Mouse (Mus musculus) hindbrain, embryonic 15.5 days (tissue): ENCODE measurements at regions not wholly inside any gene's neighbourhood (a gene's known extent, or its start where the extent isn't known, plus 50 kb on each side); places are given as distances from the start of the nearest gene placed in this dataset. TPM values are rescaled to one million over a fixed set of nuclear protein-coding genes. Genes with fewer than 3 reads are reported as not detected.

Source experiments
- ATAC-seq: fragments of 200-750 bp; cut with Nextera tagmentation; 2 replicates; pipeline ENCODE4 v1.8.0; 2017; ENCODE audit warnings: low read depth, moderate number of reproducible peaks, moderate TSS enrichment; ENCODE audit not compliant: low FRiP score
- H3K27ac ChIP-seq: fragments of 300-500 bp; sonication (generic); replicated peaks from 2 replicates; pipeline ENCODE4 v1.5.1; 2015; ENCODE audit warnings: mild to moderate bottlenecking, inconsistent platforms
- H3K27me3 ChIP-seq: fragments of 300-500 bp; sonication (generic); 2 replicates; pipeline ENCODE4 v1.6.1; 2015; ENCODE audit warnings: control low read depth, inconsistent platforms
- H3K36me3 ChIP-seq: fragments of 300-500 bp; sonication (generic); 2 replicates; pipeline ENCODE4 v1.6.1; 2015; ENCODE audit warnings: control low read depth, inconsistent platforms
- H3K4me1 ChIP-seq: fragments of 300-500 bp; sonication (generic); replicated peaks from 2 replicates; pipeline ENCODE4 v1.6.1; 2015; ENCODE audit warnings: control low read depth, inconsistent platforms
- H3K4me2 ChIP-seq: fragments of 300-500 bp; sonication (generic); 2 replicates; pipeline ENCODE4 v1.6.1; 2015; ENCODE audit warnings: moderate library complexity, mild to moderate bottlenecking, inconsistent platforms
- H3K4me3 ChIP-seq: fragments of 300-500 bp; sonication (generic); 2 replicates; pipeline ENCODE4 v1.5.1; 2015; ENCODE audit warnings: mild to moderate bottlenecking, inconsistent platforms
- H3K9ac ChIP-seq: fragments of 300-500 bp; sonication (generic); 2 replicates; pipeline ENCODE4 v1.6.1; 2015; ENCODE audit warnings: inconsistent platforms
- H3K9me3 ChIP-seq: fragments of 300-500 bp; sonication (generic); 2 replicates; pipeline ENCODE4 v1.6.1; 2016; ENCODE audit warnings: control low read depth, inconsistent platforms
- WGBS: fragments of 180-500 bp; shearing (Covaris S2); methylation state at CpG from one replicate; pipeline ENCODE4 v1.1.7; 2015; 5-methylcytosine and 5-hydroxymethylcytosine counted together
- microRNA-seq: library from miRNA; unstranded; fragments of <30 nt; microRNA quantifications from one replicate; pipeline ENCODE4, GENCODE M21; 2016

GRCm38 (mm10) chr7:35878164-35878563 lies 75.4 kb upstream of the Zfp507 start:
- no peaks in the 10 kb centered on the region for H3K36me3 ChIP-seq
- H3K9me3 ChIP-seq, result no peaks in the 10 kb centered on the region
- H3K4me3 ChIP-seq, result no peak overlapping the region
- 75% methylated on average over 7 of the region's 7 CpGs for WGBS
- H3K27me3 ChIP-seq, result no peaks in the 10 kb centered on the region
- ATAC-seq, result no peak
- H3K9ac ChIP-seq, result no peak overlapping the region
- no peak overlapping the region for H3K27ac ChIP-seq
- no peak overlapping the region for H3K4me2 ChIP-seq
- H3K4me1 ChIP-seq, result 0 out of 2 replicates have a peak, but pooled peaks cover 4% of the 10 kb centered on the region

- Histone ChIP-seq H3K9me3 (no peaks in the 10 kb centered on the region), H3K9ac (no peak overlapping the region), H3K4me2 (no peak overlapping the region), H3K27ac (no peak overlapping the region), H3K27me3 (no peaks in the 10 kb centered on the region), H3K4me3 (no peak overlapping the region), H3K36me3 (no peaks in the 10 kb centered on the region), H3K4me1 (no peaks in the 10 kb centered on the region)
- no peak for ATAC-seq
- 86% methylated on average over 10 of the region's 10 CpGs for WGBS
Measured at GRCm38 (mm10) chr7:35861049-35861448, 58.2 kb upstream of the Zfp507 start.

- ATAC-seq, result no peak
- H3K27me3 ChIP-seq, result no peaks in the 10 kb centered on the region
- WGBS, result 29% methylated on average over 3 of the region's 3 CpGs
Measured at GRCm38 (mm10) chr7:35859601-35860000, 56.8 kb upstream of the Zfp507 start.

GRCm38 (mm10) chr7:35857693-35858092 lies 54.9 kb upstream of the Zfp507 start:
- Histone ChIP-seq H3K36me3 (no peaks in the 10 kb centered on the region), H3K27me3 (no peaks in the 10 kb centered on the region), H3K4me3 (no peak overlapping the region), H3K4me2 (no peak overlapping the region), H3K4me1 (no peaks in the 10 kb centered on the region), H3K9ac (no peak overlapping the region), H3K27ac (no peak overlapping the region), H3K9me3 (no peaks in the 10 kb centered on the region)
- WGBS, result 91% methylated on average over 10 of the region's 10 CpGs
- no peak for ATAC-seq

More at GRCm38 (mm10) chr7:35859601-35860000, 56.8 kb upstream of the Zfp507 start:
- Histone ChIP-seq H3K9me3 (no peaks in the 10 kb centered on the region), H3K4me3 (no peak overlapping the region), H3K4me2 (no peak overlapping the region), H3K4me1 (no peaks in the 10 kb centered on the region), H3K9ac (no peak overlapping the region), H3K36me3 (no peaks in the 10 kb centered on the region), H3K27ac (no peak overlapping the region)

Small RNA genes in the stretch of these regions (microRNA-seq; reads per million reads assigned to microRNA genes)
- gene Gm23292, result not detected
